Mouse (Mus musculus): Measurements from ENCODE around the gene Ldhc. TPM values are rescaled to one million over a fixed set of nuclear protein-coding genes. Genes with fewer than 3 reads are reported as not detected.

The Ldhc gene
- polyA plus RNA-seq, 1 experiment: not detected

- no peak for DNase-seq
- no peak for TF ChIP-seq CTCF (IDR thresholded peaks at IDR 0.05; ENCODE audit: insufficient read depth, low read length)
- no peak for TF ChIP-seq POLR2A (IDR thresholded peaks at IDR 0.05; ENCODE audit: borderline replicate concordance, extremely low read depth, low read depth, low read length)
- WGBS: 38% methylated on average over 6 of the region's 6 CpGs
- Histone ChIP-seq H3K4me1 (ENCODE audit: control insufficient read depth, insufficient read depth, low read length) (peaks cover 13% of the 10 kb centered on the region), H3K4me3 (replicated peaks; ENCODE audit: extremely low read depth, low read depth, low read length) (no peak overlapping the region)
These were observed 27.7 kb upstream of the Ldhc start for GRCm38 (mm10) chr7:46833266-46833665.

- Histone ChIP-seq H3K4me3 (replicated peaks; ENCODE audit: extremely low read depth, low read depth, low read length) (no peak overlapping the region), H3K4me1 (ENCODE audit: control insufficient read depth, insufficient read depth, low read length) (peaks cover 16% of the 10 kb centered on the region)
- no peak for DNase-seq
- WGBS: 64% methylated on average over 7 of the region's 7 CpGs
- TF ChIP-seq CTCF (IDR thresholded peaks at IDR 0.05; ENCODE audit: insufficient read depth, low read length): no peak
- TF ChIP-seq POLR2A (IDR thresholded peaks at IDR 0.05; ENCODE audit: borderline replicate concordance, extremely low read depth, low read depth, low read length): no peak
These were observed 27.2 kb upstream of the Ldhc start for GRCm38 (mm10) chr7:46833670-46834255.

GRCm38 (mm10) chr7:46834994-46835610 is 25.9 kb upstream of the Ldhc start:
- TF ChIP-seq CTCF (IDR thresholded peaks at IDR 0.05; ENCODE audit: insufficient read depth, low read length): no peak
- TF ChIP-seq POLR2A (IDR thresholded peaks at IDR 0.05; ENCODE audit: borderline replicate concordance, extremely low read depth, low read depth, low read length): no peak
- WGBS: 67% methylated on average over 14 of the region's 14 CpGs
- DNase-seq: no peak
- Histone ChIP-seq H3K4me1 (ENCODE audit: control insufficient read depth, insufficient read depth, low read length) (peaks cover 27% of the 10 kb centered on the region), H3K4me3 (replicated peaks; ENCODE audit: extremely low read depth, low read depth, low read length) (no peak overlapping the region)

- TF ChIP-seq CTCF (IDR thresholded peaks at IDR 0.05; ENCODE audit: insufficient read depth, low read length) (no peak), POLR2A (IDR thresholded peaks at IDR 0.05; ENCODE audit: borderline replicate concordance, extremely low read depth, low read depth, low read length) (no peak)
- H3K4me3 ChIP-seq (replicated peaks; ENCODE audit: extremely low read depth, low read depth, low read length): no peak overlapping the region
These were observed 24.6 kb upstream of the Ldhc start for GRCm38 (mm10) chr7:46836357-46836756.

GRCm38 (mm10) chr7:46837073-46837472 is 23.9 kb upstream of the Ldhc start:
- 90% methylated on average over 5 of the region's 5 CpGs for WGBS
- Histone ChIP-seq H3K4me3 (replicated peaks; ENCODE audit: extremely low read depth, low read depth, low read length) (no peak overlapping the region), H3K4me1 (ENCODE audit: control insufficient read depth, insufficient read depth, low read length) (peaks cover 26% of the 10 kb centered on the region)
- TF ChIP-seq POLR2A (IDR thresholded peaks at IDR 0.05; ENCODE audit: borderline replicate concordance, extremely low read depth, low read depth, low read length) (no peak), CTCF (IDR thresholded peaks at IDR 0.05; ENCODE audit: insufficient read depth, low read length) (no peak)
- no peak for DNase-seq

More at GRCm38 (mm10) chr7:46836357-46836756, 24.6 kb upstream of the Ldhc start:
- peaks cover 26% of the 10 kb centered on the region for H3K4me1 ChIP-seq (ENCODE audit: control insufficient read depth, insufficient read depth, low read length)
- WGBS: 89% methylated on average over 5 of the region's 5 CpGs
- DNase-seq: no peak

- TF ChIP-seq POLR2A (IDR thresholded peaks at IDR 0.05; ENCODE audit: borderline replicate concordance, extremely low read depth, low read depth, low read length) (peak; percentile 66; the same call in 1 of the 2 replicates), CTCF (IDR thresholded peaks at IDR 0.05; ENCODE audit: insufficient read depth, low read length) (no peak)
- DNase-seq: no peak
- WGBS: 2% methylated on average over 8 of the region's 9 CpGs
- Histone ChIP-seq H3K4me3 (replicated peaks; ENCODE audit: extremely low read depth, low read depth, low read length) (no peak overlapping the region), H3K4me1 (ENCODE audit: control insufficient read depth, insufficient read depth, low read length) (peaks cover 24% of the 10 kb centered on the region)
These were observed 22.8 kb upstream of the Ldhc start for GRCm38 (mm10) chr7:46838104-46838671.

- WGBS: 4% methylated on average over 8 of the region's 8 CpGs
- peak; percentile 29; the same call in 1 of the 2 replicates for TF ChIP-seq POLR2A (IDR thresholded peaks at IDR 0.05; ENCODE audit: borderline replicate concordance, extremely low read depth, low read depth, low read length)
- no peak for TF ChIP-seq CTCF (IDR thresholded peaks at IDR 0.05; ENCODE audit: insufficient read depth, low read length)
- Histone ChIP-seq H3K4me3 (replicated peaks; ENCODE audit: extremely low read depth, low read depth, low read length) (no peak overlapping the region), H3K4me1 (ENCODE audit: control insufficient read depth, insufficient read depth, low read length) (peaks cover 24% of the 10 kb centered on the region)
- DNase-seq: peak; percentile 79
These were observed 22.1 kb upstream of the Ldhc start for GRCm38 (mm10) chr7:46838891-46839302.

- no peak overlapping the region for H3K4me3 ChIP-seq (replicated peaks; ENCODE audit: extremely low read depth, low read depth, low read length)
- H3K4me1 ChIP-seq (ENCODE audit: control insufficient read depth, insufficient read depth, low read length): peaks cover 24% of the 10 kb centered on the region
- TF ChIP-seq CTCF (IDR thresholded peaks at IDR 0.05; ENCODE audit: insufficient read depth, low read length) (no peak), POLR2A (IDR thresholded peaks at IDR 0.05; ENCODE audit: borderline replicate concordance, extremely low read depth, low read depth, low read length) (no peak)
- WGBS: 37% methylated on average over 7 of the region's 7 CpGs
- DNase-seq: no peak
These were observed 21.6 kb upstream of the Ldhc start for GRCm38 (mm10) chr7:46839446-46839845.

GRCm38 (mm10) chr7:46839861-46840260 is 21.1 kb upstream of the Ldhc start:
- Histone ChIP-seq H3K4me1 (ENCODE audit: control insufficient read depth, insufficient read depth, low read length) (peaks cover 26% of the 10 kb centered on the region), H3K4me3 (replicated peaks; ENCODE audit: extremely low read depth, low read depth, low read length) (no peak overlapping the region)
- 70% methylated on average over 5 of the region's 5 CpGs for WGBS

More at GRCm38 (mm10) chr7:46839861-46840260, 21.1 kb upstream of the Ldhc start:
- DNase-seq: no peak
- TF ChIP-seq CTCF (IDR thresholded peaks at IDR 0.05; ENCODE audit: insufficient read depth, low read length) (no peak), POLR2A (IDR thresholded peaks at IDR 0.05; ENCODE audit: borderline replicate concordance, extremely low read depth, low read depth, low read length) (no peak)

Data from lung, adult 2 months (tissue).